Mouse (Mus musculus) cerebellum, adult 8-10 months (tissue): Measurements from ENCODE around the gene Ddx20.
"Not testable (repeated sequence)": the region's sequence is repeated elsewhere in the genome, so short reads cannot be mapped to it uniquely, and the experiment has no call there.

Experiments
- DNase-seq: peaks from one replicate; pipeline ENCODE4 v3.0.0; 2022

Gene Ddx20

GRCm38 (mm10) chr3:105705061-105705549 is 17.7 kb upstream of the Ddx20 start:
- peak; percentile 77 for DNase-seq

GRCm38 (mm10) chr3:105704031-105705008 is 16.9 kb upstream of the Ddx20 start, which contains the start of gene Inka2:
Gene Inka2 (plus strand): TSS chr3:105704599.
- peak; percentile 85 for DNase-seq

- DNase-seq: no peak
Observed at GRCm38 (mm10) chr3:105703571-105703970, 16.2 kb upstream of the Ddx20 start.

GRCm38 (mm10) chr3:105701399-105701798 is 14.0 kb upstream of the Ddx20 start:
- DNase-seq: no peak

DNA sequence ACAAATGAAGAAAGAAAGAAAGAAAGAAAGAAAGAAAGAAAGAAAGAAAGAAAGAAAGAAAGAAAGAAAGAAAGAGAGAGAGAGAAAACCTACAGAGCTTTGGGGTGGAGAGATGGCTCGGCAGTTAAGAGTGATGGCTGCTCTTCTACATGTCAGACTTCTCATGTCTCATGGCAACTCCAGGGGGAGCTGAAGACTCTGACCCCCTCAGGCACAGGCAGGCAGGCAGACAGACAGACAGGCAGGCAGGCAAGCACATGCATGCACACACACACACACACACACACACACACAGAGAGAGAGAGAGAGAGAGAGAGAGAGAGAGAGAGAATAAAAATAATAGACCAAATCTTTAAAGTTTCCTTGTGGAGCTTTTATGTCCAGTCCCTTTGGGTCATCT is 13.4 kb upstream of the Ddx20 start:
- not testable (repeated sequence) for DNase-seq

GRCm38 (mm10) chr3:105699241-105699933 is 12.0 kb upstream of the Ddx20 start:
- DNase-seq: no peak

- no peak for DNase-seq
Observed at GRCm38 (mm10) chr3:105698311-105698710, 10.9 kb upstream of the Ddx20 start.

GRCm38 (mm10) chr3:105697148-105697441 is 9.7 kb upstream of the Ddx20 start:
- DNase-seq: no peak

- DNase-seq: peak; percentile 60
Observed at GRCm38 (mm10) chr3:105696387-105697147, 9.2 kb upstream of the Ddx20 start.

DNA sequence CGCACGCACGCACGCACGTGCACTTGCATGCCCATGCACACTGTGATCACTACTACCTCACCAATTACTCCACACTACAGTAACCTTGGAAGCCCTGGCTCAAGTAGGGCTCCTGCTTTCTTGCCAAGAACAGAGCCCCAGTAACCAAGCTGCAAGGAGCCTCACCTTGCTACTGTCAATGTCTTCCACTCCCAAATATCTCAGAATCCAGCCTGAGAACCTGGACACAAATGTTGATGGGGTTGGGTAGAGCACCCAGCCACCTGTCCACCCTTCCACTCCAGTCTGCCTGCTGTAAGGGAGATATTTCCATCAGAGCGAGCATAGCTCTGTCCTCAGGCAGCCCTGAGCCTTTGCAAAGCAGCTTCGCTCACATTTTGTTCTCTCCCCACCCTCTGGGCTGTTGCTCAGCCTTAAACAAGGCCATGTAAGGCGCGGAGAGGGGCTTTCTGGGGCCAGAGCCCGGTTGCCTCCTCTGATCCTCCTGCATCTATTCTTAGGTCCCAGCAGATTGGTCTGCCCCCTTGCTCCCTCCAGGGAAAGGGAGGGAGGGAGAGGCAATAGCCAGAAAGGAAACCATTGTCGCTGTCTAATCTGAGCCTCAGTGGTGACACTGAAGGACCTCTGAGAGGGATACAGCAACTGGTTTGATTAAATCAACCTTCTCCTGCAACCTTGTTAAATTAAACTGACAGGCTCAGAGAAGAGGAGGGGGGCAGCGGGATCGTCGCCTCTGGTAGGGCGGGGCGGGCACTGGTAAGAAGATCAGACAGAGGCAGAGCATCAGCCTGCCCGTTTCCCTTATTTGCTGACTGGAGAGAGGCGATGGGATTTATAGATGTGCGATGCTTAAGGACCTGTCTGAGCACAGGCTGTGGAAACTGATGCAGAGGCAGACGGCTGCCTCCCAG is 8.4 kb upstream of the Ddx20 start:
- peak; percentile 59 for DNase-seq

GRCm38 (mm10) chr3:105693327-105694080 is 6.1 kb upstream of the Ddx20 start:
- no peak for DNase-seq

GRCm38 (mm10) chr3:105688536-105688935 is 1.2 kb upstream of the Ddx20 start:
- no peak for DNase-seq

DNA sequence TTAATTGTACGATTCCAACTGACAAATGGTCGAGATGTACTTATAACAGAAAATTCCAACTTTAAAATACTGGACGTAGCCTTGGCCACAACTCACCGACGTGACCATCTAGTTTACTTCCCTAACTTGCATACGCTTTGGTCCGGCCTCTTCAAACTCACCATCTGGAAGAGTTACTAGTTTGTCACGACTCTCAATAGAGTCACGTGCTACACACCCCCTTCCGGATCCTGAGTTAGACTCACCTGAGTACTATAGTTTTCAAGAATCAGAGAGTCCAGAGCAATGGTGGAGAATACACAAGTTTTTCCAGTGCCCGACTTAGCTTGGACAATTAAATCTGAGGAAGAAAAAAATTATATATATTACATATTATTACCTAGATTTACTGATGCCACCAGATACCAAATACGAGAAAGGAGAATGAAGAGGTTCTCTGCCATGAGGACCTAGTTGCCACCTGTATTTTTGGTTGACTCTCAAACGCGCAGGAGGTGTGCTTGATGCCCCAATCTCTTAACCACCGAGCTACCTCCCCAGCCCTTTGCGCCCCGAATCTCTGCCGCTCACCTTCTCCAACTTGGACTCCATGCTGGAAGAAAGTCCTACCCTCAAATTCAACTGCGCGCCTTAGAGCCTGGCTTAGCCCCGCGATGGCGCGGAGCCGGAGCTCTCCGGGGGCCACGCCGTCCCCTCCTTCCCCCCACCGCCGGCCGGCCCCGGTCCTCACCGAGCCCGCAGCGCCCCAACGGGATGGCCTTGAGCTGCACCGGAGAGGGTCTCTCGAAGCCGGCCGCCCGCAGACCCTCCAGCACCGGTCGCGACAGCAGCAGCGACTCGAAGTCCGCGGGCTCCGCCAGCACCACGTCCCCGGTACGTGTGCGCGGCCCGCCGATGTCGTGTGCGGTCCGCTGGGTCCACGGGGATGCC is 715 bp downstream of the Ddx20 start:
- DNase-seq: no peak

- no peak for DNase-seq
Observed at GRCm38 (mm10) chr3:105680346-105680745, 7.0 kb downstream of the Ddx20 start.

DNA sequence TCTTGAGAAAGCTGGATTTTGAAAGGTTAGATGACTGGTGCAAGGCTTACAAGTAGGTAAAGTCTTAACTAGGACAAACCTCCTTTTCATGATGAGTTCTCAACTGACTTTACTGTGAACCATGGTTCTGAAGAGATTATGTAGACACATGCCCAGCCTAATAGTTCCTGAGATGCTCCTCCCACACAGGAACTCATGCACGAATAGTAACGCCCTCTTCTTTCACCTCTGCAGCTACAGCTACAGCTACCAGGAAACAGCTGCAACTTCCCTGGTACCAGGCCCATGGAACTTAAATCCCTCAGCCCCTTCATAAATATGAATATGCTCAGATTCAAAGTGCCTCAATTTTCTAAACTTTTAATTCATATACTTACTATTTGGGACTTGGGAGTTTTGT is 11.4 kb downstream of the Ddx20 start:
- no peak for DNase-seq

DNA sequence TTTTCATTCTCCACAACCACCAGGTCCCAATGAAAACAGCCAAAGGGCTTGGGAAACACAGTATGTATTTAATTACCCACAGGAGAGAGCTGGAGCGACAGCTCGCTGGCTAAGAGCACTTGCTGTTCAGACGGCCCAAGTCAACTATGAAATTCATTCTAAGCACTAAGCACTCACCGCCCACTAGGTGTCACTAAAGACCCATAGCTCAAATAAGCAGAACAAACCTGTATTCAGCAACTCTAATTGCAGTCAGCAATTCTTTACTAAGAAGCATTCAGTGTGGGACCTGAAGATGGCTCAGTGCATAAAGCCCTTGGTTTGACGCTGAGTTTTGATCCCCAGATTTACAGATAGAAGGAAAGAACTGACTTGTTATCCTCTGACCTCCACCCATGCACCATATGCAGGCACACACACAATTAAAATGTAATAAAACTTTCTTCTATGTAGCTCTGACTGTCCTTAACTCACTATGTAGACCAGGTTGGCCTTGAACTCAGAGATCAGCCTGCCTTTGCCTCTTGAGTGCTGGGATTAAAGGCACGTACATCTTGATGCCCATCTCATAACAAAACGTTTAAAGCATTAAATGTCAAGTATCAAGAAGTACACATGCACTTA is 12.7 kb downstream of the Ddx20 start:
- DNase-seq: peak; percentile 77

GRCm38 (mm10) chr3:105670801-105671200 is 16.6 kb downstream of the Ddx20 start:
- no peak for DNase-seq

GRCm38 (mm10) chr3:105669776-105670175 is 17.6 kb downstream of the Ddx20 start:
- DNase-seq: no peak

DNA sequence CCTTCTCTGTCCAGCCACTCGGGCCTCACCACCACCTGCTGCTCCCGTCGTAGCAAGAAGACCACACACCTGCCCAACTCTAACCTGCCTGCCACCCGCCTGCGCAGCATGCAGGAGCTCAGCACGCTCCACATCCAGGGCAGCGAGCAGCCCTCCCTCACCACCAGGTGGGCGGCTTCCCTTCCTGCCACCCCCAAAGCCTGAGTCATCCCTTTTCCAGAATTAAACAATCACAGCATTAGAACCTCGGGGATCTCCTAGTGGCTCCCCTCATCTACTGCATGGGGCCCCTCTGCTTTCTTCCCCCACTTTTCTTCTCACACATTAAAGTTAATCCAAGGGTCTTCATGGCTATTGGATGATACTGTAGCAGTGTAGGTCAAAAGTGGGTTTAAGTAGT is 19.2 kb downstream of the Ddx20 start:
- no peak for DNase-seq
